Comparison of ENCODE assay signal across 7 mouse cellular contexts in the genomic region with DNA sequence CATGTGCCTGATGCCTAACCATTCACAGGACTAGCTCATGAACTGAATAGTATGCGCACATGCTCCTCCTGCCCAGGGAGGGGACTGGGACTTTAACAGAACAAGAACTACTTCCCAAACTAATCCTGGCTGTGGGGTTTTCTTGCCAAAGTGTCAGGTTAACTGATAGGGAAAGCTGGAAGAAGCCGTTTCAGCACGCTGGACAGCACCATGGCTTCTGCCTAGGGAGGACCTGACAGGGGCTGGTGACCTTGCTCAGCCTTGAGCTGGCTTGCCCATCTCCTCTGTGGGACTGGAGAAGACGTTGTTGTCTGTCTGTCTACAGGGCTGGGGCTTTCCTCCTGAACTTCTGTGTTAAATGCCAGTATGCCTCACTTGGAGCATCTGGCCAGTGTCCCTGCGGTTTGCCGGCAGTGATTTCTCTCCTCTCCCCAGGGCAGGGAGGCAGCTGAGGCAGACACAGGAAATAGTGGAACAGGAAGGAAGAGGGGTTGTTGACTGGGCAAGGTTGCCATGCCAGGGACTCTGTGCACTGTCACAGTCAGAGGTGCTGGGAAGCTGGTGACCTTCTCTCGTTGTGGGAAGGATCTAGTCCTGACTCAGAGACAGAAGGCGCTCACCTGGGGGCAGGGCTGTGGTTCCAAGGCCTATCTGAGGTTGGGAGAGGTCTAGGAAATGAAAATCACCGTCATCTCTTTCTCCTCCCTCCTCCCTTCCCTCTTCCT.
DNase-seq lines count a peak whose midpoint lies in the region; ATAC-seq and TF ChIP-seq lines count a peak whose summit lies in the region.

No protein-coding gene starts in this region.

- no peak for TF ChIP-seq CTCF in stomach, postnatal 0 days (IDR thresholded peaks at IDR 0.05; ENCODE audit: low read depth)

- H3K27me3 ChIP-seq in embryonic facial prominence, embryonic 14.5 days (replicated peaks; ENCODE audit: control insufficient read depth, insufficient read depth, low read length): no peaks in the 10 kb centered on the region
- H3K27me3 ChIP-seq in liver, embryonic 13.5 days: no peaks in the 10 kb centered on the region
- no peaks in the 10 kb centered on the region for H3K27me3 ChIP-seq in stomach, postnatal 0 days (ENCODE audit: control insufficient read depth, insufficient read depth, low read length)

- 55% methylated on average over 9 of the region's 9 CpGs for WGBS in embryonic facial prominence, embryonic 14.5 days
- WGBS in liver, embryonic 13.5 days (ENCODE audit: insufficient replicate concordance): 29% methylated on average over 9 of the region's 9 CpGs
- 45% methylated on average over 9 of the region's 9 CpGs for WGBS in stomach, postnatal 0 days

- no peak overlapping the region for H3K9ac ChIP-seq in embryonic facial prominence, embryonic 14.5 days (ENCODE audit: low read depth, low read length)
- no peak overlapping the region for H3K9ac ChIP-seq in liver, embryonic 13.5 days
- H3K9ac ChIP-seq in stomach, postnatal 0 days (ENCODE audit: low read length): no peak overlapping the region

- TF ChIP-seq EP300 in stomach, postnatal 0 days (optimal IDR thresholded peaks at IDR 0.05): no peak

- H3K4me1 ChIP-seq in embryonic facial prominence, embryonic 14.5 days (ENCODE audit: control insufficient read depth, insufficient read depth, low read length): no peaks in the 10 kb centered on the region
- no peaks in the 10 kb centered on the region for H3K4me1 ChIP-seq in liver, embryonic 13.5 days (replicated peaks)
- no peaks in the 10 kb centered on the region for H3K4me1 ChIP-seq in stomach, postnatal 0 days (replicated peaks; ENCODE audit: control insufficient read depth, insufficient read depth)

- no peaks in the 10 kb centered on the region for H3K9me3 ChIP-seq in embryonic facial prominence, embryonic 14.5 days (ENCODE audit: control insufficient read depth, low read length)
- H3K9me3 ChIP-seq in liver, embryonic 13.5 days (replicated peaks): no peaks in the 10 kb centered on the region
- no peaks in the 10 kb centered on the region for H3K9me3 ChIP-seq in stomach, postnatal 0 days (ENCODE audit: control insufficient read depth, low read length)

- no peak overlapping the region for H3K27ac ChIP-seq in embryonic facial prominence, embryonic 14.5 days (replicated peaks; ENCODE audit: low read depth, low read length)
- no peak overlapping the region for H3K27ac ChIP-seq in liver, embryonic 13.5 days
- no peak overlapping the region for H3K27ac ChIP-seq in stomach, postnatal 0 days (replicated peaks)

- ATAC-seq in embryonic facial prominence, embryonic 14.5 days (ENCODE audit: low read depth): no peak
- ATAC-seq in liver, embryonic 13.5 days (ENCODE audit: low read depth): no peak
- no peak for ATAC-seq in stomach, postnatal 0 days (ENCODE audit: low FRiP score, low TSS enrichment)

- H3K36me3 ChIP-seq in embryonic facial prominence, embryonic 14.5 days (ENCODE audit: control insufficient read depth, insufficient read depth, low read length): no peaks in the 10 kb centered on the region
- H3K36me3 ChIP-seq in liver, embryonic 13.5 days: no peaks in the 10 kb centered on the region
- H3K36me3 ChIP-seq in stomach, postnatal 0 days (ENCODE audit: control insufficient read depth, insufficient read depth, low read length): no peaks in the 10 kb centered on the region

- H3K4me2 ChIP-seq in embryonic facial prominence, embryonic 14.5 days (ENCODE audit: low read depth, low read length): no peak overlapping the region
- no peak overlapping the region for H3K4me2 ChIP-seq in liver, embryonic 13.5 days
- H3K4me2 ChIP-seq in stomach, postnatal 0 days (replicated peaks; ENCODE audit: low read depth): no peak overlapping the region

- no peak overlapping the region for H3K4me3 ChIP-seq in embryonic facial prominence, embryonic 14.5 days (ENCODE audit: low read depth, low read length)
- no peak overlapping the region for H3K4me3 ChIP-seq in liver, embryonic 13.5 days (replicated peaks)
- no peak overlapping the region for H3K4me3 ChIP-seq in stomach, postnatal 0 days (ENCODE audit: low read depth, low read length)

- peak; percentile 11 to 61 for DNase-seq in spleen, postnatal 10 days (ENCODE audit: low spot score in 2 of 2)
- no peak for DNase-seq in spleen, adult 12 weeks (ENCODE audit: low spot score)
- peak; percentile 80 to 86 for DNase-seq in adrenal gland, postnatal 36 days
- peak; percentile 84 for DNase-seq in embryonic facial prominence, embryonic 14.5 days (ENCODE audit: low spot score)
- peak; percentile 2 for DNase-seq in liver, embryonic 13.5 days
- peak; percentile 73 for DNase-seq in stomach, postnatal 0 days (ENCODE audit: low spot score)
- no peak for DNase-seq in layer of hippocampus, adult 9-11 months

Comparison
In these comparisons a context has a peak if more than half of its experiments do, and no peak if none do; other contexts are left out.
1. DNase-seq: peak in spleen, postnatal 10 days (2 of 2), adrenal gland, postnatal 36 days (2 of 2), embryonic facial prominence, embryonic 14.5 days (single experiment), liver, embryonic 13.5 days (single experiment) and stomach, postnatal 0 days (single experiment); none in spleen, adult 12 weeks (single experiment) and layer of hippocampus, adult 9-11 months (single experiment).